Mouse (Mus musculus): Measurements from ENCODE around the gene Cyp4a14. TPM values are rescaled to one million over a fixed set of nuclear protein-coding genes. Genes with fewer than 3 reads are reported as not detected.
"Not testable (repeated sequence)": the region's sequence is repeated elsewhere in the genome, so short reads cannot be mapped to it uniquely, and the experiment has no call there.

Gene Cyp4a14
- not detected in 2 replicates for polyA plus RNA-seq (2015; fragmentation: Nextera tagmentation; extraction: Ambion mirVana)

- Histone ChIP-seq H3K9ac (no peak within 1 kb of the TSS), H3K36me3 (no peaks in the 10 kb centered on the region), H3K4me3 (no peak within 1 kb of the TSS), H3K27me3 (no peaks in the 10 kb centered on the region), H3K9me3 (no peaks in the 10 kb centered on the region), H3K27ac (no peak within 1 kb of the TSS), H3K4me2 (no peak within 1 kb of the TSS), H3K4me1 (no peaks in the 10 kb centered on the region)
- WGBS = 88% methylated on average over 1 of the region's 1 CpGs
- ATAC-seq (ENCODE audit: insufficient number of reproducible peaks, low FRiP score, low TSS enrichment, low read depth) = no peak
Observed at GRCm38 (mm10) chr4:115496001-115496400, at the start of gene Cyp4a14. TSS of gene Cyp4a14 (minus strand) at chr4:115496142.

DNA sequence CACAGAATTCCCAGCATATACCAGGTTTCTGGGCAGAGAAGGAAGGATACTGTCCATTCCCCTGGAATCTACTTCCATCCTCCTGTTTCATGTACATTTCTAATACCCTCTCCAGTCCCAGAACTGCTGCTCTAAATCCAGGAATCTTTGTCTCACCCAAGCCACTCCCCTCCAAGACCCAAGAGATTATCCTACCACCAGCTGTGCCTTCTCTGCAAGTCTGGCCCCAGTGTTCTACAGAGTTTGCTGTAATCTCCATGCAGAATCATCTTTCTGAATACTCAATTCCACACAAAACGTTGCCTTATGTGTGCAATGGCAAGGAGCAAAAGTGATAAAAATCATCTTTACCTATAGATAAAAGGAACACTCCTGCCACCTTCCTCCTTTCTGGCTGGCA is 49.2 kb upstream of the Cyp4a14 start:
- no peak overlapping the region for H3K4me2 ChIP-seq
- H3K27ac ChIP-seq = no peak overlapping the region
- WGBS = 55% methylated on average over 1 of the region's 1 CpGs
- H3K4me1 ChIP-seq = no peaks in the 10 kb centered on the region
- no peaks in the 10 kb centered on the region for H3K9me3 ChIP-seq
- no peak overlapping the region for H3K9ac ChIP-seq
- no peak overlapping the region for H3K4me3 ChIP-seq
- ATAC-seq (ENCODE audit: insufficient number of reproducible peaks, low FRiP score, low TSS enrichment, low read depth) = no peak
- no peaks in the 10 kb centered on the region for H3K27me3 ChIP-seq
- no peaks in the 10 kb centered on the region for H3K36me3 ChIP-seq

GRCm38 (mm10) chr4:115521766-115522165 is 25.8 kb upstream of the Cyp4a14 start:
- Histone ChIP-seq H3K27ac (no peak overlapping the region), H3K4me3 (no peak overlapping the region), H3K27me3 (no peaks in the 10 kb centered on the region), H3K9ac (no peak overlapping the region), H3K4me2 (no peak overlapping the region), H3K36me3 (no peaks in the 10 kb centered on the region), H3K9me3 (no peaks in the 10 kb centered on the region), H3K4me1 (no peaks in the 10 kb centered on the region)
- no peak for ATAC-seq (ENCODE audit: insufficient number of reproducible peaks, low FRiP score, low TSS enrichment, low read depth)
- WGBS = 92% methylated on average over 2 of the region's 2 CpGs

DNA sequence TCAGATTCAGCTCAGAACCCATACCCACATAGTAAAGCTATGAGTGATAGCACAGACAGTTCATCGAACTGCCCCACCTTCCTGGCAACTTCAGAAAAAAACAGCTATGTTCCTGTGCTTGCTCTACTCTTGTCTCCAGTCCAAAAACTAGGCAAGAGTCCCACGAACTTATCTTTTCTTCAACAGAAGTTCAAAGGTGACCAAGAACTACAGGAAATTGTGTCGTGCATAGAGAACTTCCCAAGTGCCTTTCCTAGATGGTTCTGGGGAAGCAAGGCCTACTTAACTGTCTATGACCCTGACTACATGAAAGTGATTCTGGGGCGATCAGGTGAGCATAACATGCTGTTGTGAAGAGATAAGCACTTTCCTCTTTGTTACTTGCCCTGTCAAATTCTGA is 23.5 kb upstream of the Cyp4a14 start:
- Histone ChIP-seq H3K4me2 (no peak overlapping the region), H3K27me3 (no peaks in the 10 kb centered on the region), H3K4me1 (no peaks in the 10 kb centered on the region), H3K4me3 (no peak overlapping the region), H3K9me3 (no peaks in the 10 kb centered on the region), H3K27ac (no peak overlapping the region), H3K9ac (no peak overlapping the region), H3K36me3 (no peaks in the 10 kb centered on the region)
- no peak for ATAC-seq (ENCODE audit: insufficient number of reproducible peaks, low FRiP score, low TSS enrichment, low read depth)
- WGBS = 70% methylated on average over 4 of the region's 4 CpGs

GRCm38 (mm10) chr4:115518000-115518399 is 22.1 kb upstream of the Cyp4a14 start, which contains the start of gene Cyp4a10:
TSS of gene Cyp4a10 (plus strand) at chr4:115518264.
- H3K9me3 ChIP-seq; H3K27ac ChIP-seq; H3K27me3 ChIP-seq; H3K4me1 ChIP-seq; H3K36me3 ChIP-seq; H3K4me3 ChIP-seq; H3K4me2 ChIP-seq; H3K9ac ChIP-seq; ATAC-seq (ENCODE audit: insufficient number of reproducible peaks, low FRiP score, low TSS enrichment, low read depth): not testable (repeated sequence)
- 74% methylated on average over 5 of the region's 5 CpGs for WGBS

DNA sequence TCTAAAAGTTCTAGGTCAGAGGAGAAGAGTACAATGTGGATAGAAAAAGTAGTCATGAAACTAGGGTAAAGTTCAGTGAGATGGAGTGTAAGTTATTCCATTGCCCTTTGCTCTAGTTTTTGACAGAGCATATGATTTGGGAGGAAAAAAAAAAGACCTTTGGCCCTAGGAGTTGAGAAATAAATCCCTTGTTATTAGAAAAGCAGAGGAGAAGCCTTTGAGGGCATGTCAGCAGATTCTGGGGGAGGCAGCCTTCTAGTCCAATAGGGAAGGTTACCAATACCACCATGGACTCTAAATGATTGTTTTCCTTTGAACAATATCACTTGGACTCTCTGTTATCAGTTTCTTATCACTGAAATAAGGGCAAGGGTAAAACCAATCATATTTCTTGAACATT is 18.0 kb upstream of the Cyp4a14 start:
- not testable (repeated sequence) for H3K27ac ChIP-seq; H3K27me3 ChIP-seq; H3K9ac ChIP-seq; H3K36me3 ChIP-seq; H3K4me3 ChIP-seq; H3K4me1 ChIP-seq; ATAC-seq (ENCODE audit: insufficient number of reproducible peaks, low FRiP score, low TSS enrichment, low read depth); H3K4me2 ChIP-seq; H3K9me3 ChIP-seq

GRCm38 (mm10) chr4:115497466-115497865 is 1.5 kb upstream of the Cyp4a14 start:
- 80% methylated on average over 3 of the region's 3 CpGs for WGBS
- Histone ChIP-seq H3K27ac (no peak overlapping the region), H3K4me3 (no peak overlapping the region), H3K9me3 (no peaks in the 10 kb centered on the region), H3K4me1 (no peaks in the 10 kb centered on the region), H3K9ac (no peak overlapping the region), H3K4me2 (no peak overlapping the region), H3K36me3 (no peaks in the 10 kb centered on the region), H3K27me3 (no peaks in the 10 kb centered on the region)
- ATAC-seq (ENCODE audit: insufficient number of reproducible peaks, low FRiP score, low TSS enrichment, low read depth) = no peak

DNA sequence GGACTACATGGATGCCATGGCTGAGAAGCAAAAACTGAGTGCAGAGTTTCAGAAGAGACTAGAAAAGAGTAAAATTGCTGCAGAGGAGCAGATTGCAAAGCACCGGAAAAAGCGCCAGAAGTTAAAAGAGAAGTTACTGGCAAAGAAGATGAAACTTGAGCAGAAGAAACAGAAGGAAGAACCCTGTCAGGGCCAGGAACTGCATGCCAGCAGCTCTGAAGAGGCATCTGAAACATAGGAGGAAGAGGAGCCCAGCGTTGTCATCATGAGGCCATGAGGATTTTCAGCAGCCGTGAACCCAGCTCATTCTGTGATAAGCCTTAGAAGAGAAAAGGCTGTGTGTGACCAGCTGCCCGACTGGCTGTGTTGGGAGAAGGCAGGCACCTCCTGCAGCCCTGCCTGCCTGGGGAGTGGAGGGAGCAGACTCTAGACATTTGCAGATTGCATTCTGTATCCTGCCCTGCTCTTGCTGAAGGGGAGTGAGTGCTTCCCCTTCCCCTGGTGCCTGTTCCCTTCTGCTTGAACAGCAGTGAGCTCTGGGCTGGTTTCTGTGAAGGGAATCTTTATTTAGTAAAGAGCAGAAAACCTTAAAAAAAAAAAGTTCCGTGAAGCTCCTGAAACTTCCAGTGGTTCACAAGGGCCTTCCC is 14.8 kb downstream of the Cyp4a14 start:
- no peak for ATAC-seq (ENCODE audit: insufficient number of reproducible peaks, low FRiP score, low TSS enrichment, low read depth)
- 68% methylated on average over 6 of the region's 6 CpGs for WGBS
- no peaks in the 10 kb centered on the region for H3K36me3 ChIP-seq
- H3K4me3 ChIP-seq = no peak overlapping the region
- H3K27ac ChIP-seq = no peak overlapping the region
- H3K9me3 ChIP-seq = no peaks in the 10 kb centered on the region
- no peak overlapping the region for H3K4me2 ChIP-seq
- H3K4me1 ChIP-seq = no peaks in the 10 kb centered on the region
- no peak overlapping the region for H3K9ac ChIP-seq
- no peaks in the 10 kb centered on the region for H3K27me3 ChIP-seq

DNA sequence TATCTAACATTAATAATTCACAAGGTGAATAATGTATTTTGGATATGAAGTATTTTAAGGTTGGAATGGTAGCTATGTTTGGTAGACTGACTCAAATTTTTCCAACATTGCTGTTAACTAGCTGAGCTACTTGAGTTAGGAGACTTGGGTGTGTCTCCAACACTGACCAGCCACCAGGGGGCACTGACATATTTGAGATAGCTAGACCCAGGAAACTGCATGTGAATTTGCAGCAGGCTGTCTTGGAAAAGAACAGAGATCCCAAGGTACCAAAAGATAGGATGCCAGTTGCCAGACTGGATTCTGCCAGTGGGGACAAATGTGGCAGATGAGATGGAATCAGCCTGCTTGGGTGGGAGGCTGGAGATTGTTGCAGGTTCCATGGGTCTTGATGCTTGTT is 19.9 kb downstream of the Cyp4a14 start:
- H3K4me2 ChIP-seq; ATAC-seq (ENCODE audit: insufficient number of reproducible peaks, low FRiP score, low TSS enrichment, low read depth); H3K9ac ChIP-seq; H3K36me3 ChIP-seq; H3K4me1 ChIP-seq; H3K27ac ChIP-seq; H3K27me3 ChIP-seq; H3K9me3 ChIP-seq; H3K4me3 ChIP-seq: not testable (repeated sequence)

GRCm38 (mm10) chr4:115473585-115473984 is 22.4 kb downstream of the Cyp4a14 start:
- not testable (repeated sequence) for H3K9me3 ChIP-seq

GRCm38 (mm10) chr4:115452304-115452703 is 43.6 kb downstream of the Cyp4a14 start, which contains the start of gene Cyp4a30b:
TSS of gene Cyp4a30b (plus strand) at chr4:115452604.
- no peak within 1 kb of the TSS for H3K4me3 ChIP-seq
- 86% methylated on average over 3 of the region's 3 CpGs for WGBS
- H3K9ac ChIP-seq = no peak within 1 kb of the TSS
- H3K4me1 ChIP-seq = no peaks in the 10 kb centered on the region
- no peaks in the 10 kb centered on the region for H3K36me3 ChIP-seq
- H3K27ac ChIP-seq = no peak within 1 kb of the TSS
- ATAC-seq (ENCODE audit: insufficient number of reproducible peaks, low FRiP score, low TSS enrichment, low read depth) = no peak
- H3K27me3 ChIP-seq = no peaks in the 10 kb centered on the region
- H3K4me2 ChIP-seq = no peak within 1 kb of the TSS
- no peaks in the 10 kb centered on the region for H3K9me3 ChIP-seq

More at GRCm38 (mm10) chr4:115473585-115473984, 22.4 kb downstream of the Cyp4a14 start:
- ATAC-seq (ENCODE audit: insufficient number of reproducible peaks, low FRiP score, low TSS enrichment, low read depth); H3K27ac ChIP-seq; H3K27me3 ChIP-seq; H3K36me3 ChIP-seq; H3K4me1 ChIP-seq; H3K4me3 ChIP-seq; H3K4me2 ChIP-seq; H3K9ac ChIP-seq: not testable (repeated sequence)
- 79% methylated on average over 3 of the region's 3 CpGs for WGBS

DNA sequence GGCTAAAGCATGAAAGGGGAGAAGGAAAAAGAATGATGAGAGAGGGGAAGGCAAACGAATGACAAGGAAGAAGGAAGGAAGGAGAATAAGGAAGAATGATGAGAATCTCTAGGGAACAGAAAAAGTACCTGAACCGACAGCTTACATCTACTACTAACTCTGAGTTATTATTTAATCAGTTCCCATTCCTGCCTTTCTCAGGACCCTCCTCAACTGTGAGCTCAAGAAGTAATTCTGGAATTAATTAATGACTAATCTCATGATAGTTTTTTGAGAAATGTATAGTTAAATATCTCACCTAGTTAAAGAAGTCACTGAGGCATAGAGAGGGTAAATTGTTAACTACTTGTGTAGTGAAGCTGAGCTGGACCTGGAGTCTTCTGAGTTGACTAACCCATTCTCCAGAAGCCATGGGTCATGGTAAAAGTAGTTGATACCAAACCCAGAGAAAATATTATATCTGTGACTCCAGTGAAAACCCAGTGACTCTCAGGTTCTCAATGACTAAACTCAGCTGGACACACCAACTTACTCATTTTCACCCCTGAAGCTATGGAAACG is 45.3 kb downstream of the Cyp4a14 start:
- Histone ChIP-seq H3K4me3 (no peak overlapping the region), H3K4me2 (no peak overlapping the region), H3K9me3 (no peaks in the 10 kb centered on the region), H3K9ac (no peak overlapping the region), H3K27ac (no peak overlapping the region), H3K4me1 (no peaks in the 10 kb centered on the region), H3K27me3 (no peaks in the 10 kb centered on the region), H3K36me3 (no peaks in the 10 kb centered on the region)
- WGBS = 63% methylated on average over 3 of the region's 3 CpGs
- no peak for ATAC-seq (ENCODE audit: insufficient number of reproducible peaks, low FRiP score, low TSS enrichment, low read depth)
